Mouse (Mus musculus): Measurements from ENCODE around the gene Alad. TPM values are rescaled to one million over a fixed set of nuclear protein-coding genes. Genes with fewer than 3 reads are reported as not detected.
"Not testable (repeated sequence)": the region's sequence is repeated elsewhere in the genome, so short reads cannot be mapped to it uniquely, and the experiment has no call there.

Alad gene
- polyA plus RNA-seq, 1 experiment from 2014 or later, result 69.3 TPM

GRCm38 (mm10) chr4:62486162-62486696 is 33.5 kb downstream of the Alad start:
- Histone ChIP-seq H3K4me3 (ENCODE audit: control insufficient read depth in 1 of 2, insufficient read depth in 1 of 2, low read depth in 1 of 2, low read length in 2 of 2) (no peak overlapping the region), H3K36me3 (ENCODE audit: control insufficient read depth, insufficient read depth, low read length) (no peaks in the 10 kb centered on the region), H3K9me3 (ENCODE audit: control insufficient read depth, low read length) (no peaks in the 10 kb centered on the region), H3K9ac (ENCODE audit: low read length) (no peak overlapping the region), H3K27ac (replicated peaks in 1 of 2; ENCODE audit: control insufficient read depth in 1 of 2, insufficient read depth in 1 of 2, low read depth in 2 of 2, low read length in 2 of 2) (no peak overlapping the region), H3K4me1 (ENCODE audit: control insufficient read depth in 2 of 2, insufficient read depth in 2 of 2, low read length in 2 of 2) (no peaks in the 10 kb centered on the region; a peak in 1 of 4 replicates), H3K27me3 (ENCODE audit: control insufficient read depth, insufficient read depth, low read length) (no peaks in the 10 kb centered on the region), H3K4me2 (ENCODE audit: low read length) (no peak overlapping the region)
- 86% methylated on average over 15 of the region's 15 CpGs for WGBS
- no peak for ATAC-seq (ENCODE audit: insufficient number of reproducible peaks, insufficient read depth, low FRiP score, low read depth)

- H3K9ac ChIP-seq (ENCODE audit: low read length), result no peak overlapping the region
- H3K27ac ChIP-seq (replicated peaks in 1 of 2; ENCODE audit: control insufficient read depth in 1 of 2, insufficient read depth in 1 of 2, low read depth in 2 of 2, low read length in 2 of 2), result no peak overlapping the region
- no peak overlapping the region for H3K4me3 ChIP-seq (ENCODE audit: control insufficient read depth in 1 of 2, insufficient read depth in 1 of 2, low read depth in 1 of 2, low read length in 2 of 2)
- no peaks in the 10 kb centered on the region for H3K9me3 ChIP-seq (ENCODE audit: control insufficient read depth, low read length)
- no peaks in the 10 kb centered on the region for H3K27me3 ChIP-seq (ENCODE audit: control insufficient read depth, insufficient read depth, low read length)
- no peaks in the 10 kb centered on the region; a peak in 1 of 4 replicates for H3K4me1 ChIP-seq (ENCODE audit: control insufficient read depth in 2 of 2, insufficient read depth in 2 of 2, low read length in 2 of 2)
- no peak for ATAC-seq (ENCODE audit: insufficient number of reproducible peaks, insufficient read depth, low FRiP score, low read depth)
- 71% methylated on average over 8 of the region's 8 CpGs for WGBS
- H3K4me2 ChIP-seq (ENCODE audit: low read length), result no peak overlapping the region
- H3K36me3 ChIP-seq (ENCODE audit: control insufficient read depth, insufficient read depth, low read length), result no peaks in the 10 kb centered on the region
Measured at GRCm38 (mm10) chr4:62485450-62486161, 34.1 kb downstream of the Alad start.

- 76% methylated on average over 3 of the region's 3 CpGs for WGBS
- Histone ChIP-seq H3K27ac (replicated peaks in 1 of 2; ENCODE audit: control insufficient read depth in 1 of 2, insufficient read depth in 1 of 2, low read depth in 2 of 2, low read length in 2 of 2) (no peak overlapping the region), H3K27me3 (ENCODE audit: control insufficient read depth, insufficient read depth, low read length) (no peaks in the 10 kb centered on the region), H3K9ac (ENCODE audit: low read length) (no peak overlapping the region), H3K9me3 (ENCODE audit: control insufficient read depth, low read length) (no peaks in the 10 kb centered on the region), H3K4me2 (ENCODE audit: low read length) (no peak overlapping the region), H3K4me1 (ENCODE audit: control insufficient read depth in 2 of 2, insufficient read depth in 2 of 2, low read length in 2 of 2) (peaks cover 0 to under 1% of the 10 kb centered on the region in 2 experiments; a peak in 2 of 4 replicates), H3K36me3 (ENCODE audit: control insufficient read depth, insufficient read depth, low read length) (no peaks in the 10 kb centered on the region), H3K4me3 (ENCODE audit: control insufficient read depth in 1 of 2, insufficient read depth in 1 of 2, low read depth in 1 of 2, low read length in 2 of 2) (no peak overlapping the region)
- no peak for ATAC-seq (ENCODE audit: insufficient number of reproducible peaks, insufficient read depth, low FRiP score, low read depth)
Measured at GRCm38 (mm10) chr4:62484928-62485327, 34.8 kb downstream of the Alad start.

- H3K4me2 ChIP-seq (ENCODE audit: low read length), result 0 out of 2 replicates have a peak overlapping the region, but pooled peaks have one; percentile 92
- H3K4me3 ChIP-seq (ENCODE audit: control insufficient read depth in 1 of 2, insufficient read depth in 1 of 2, low read depth in 1 of 2, low read length in 2 of 2), result no peak overlapping the region
- H3K9me3 ChIP-seq (ENCODE audit: control insufficient read depth, low read length), result no peaks in the 10 kb centered on the region
- no peak overlapping the region for H3K9ac ChIP-seq (ENCODE audit: low read length)
- no peaks in the 10 kb centered on the region for H3K27me3 ChIP-seq (ENCODE audit: control insufficient read depth, insufficient read depth, low read length)
- peaks cover 0 to 7% of the 10 kb centered on the region in 2 experiments; a peak in 3 of 4 replicates for H3K4me1 ChIP-seq (ENCODE audit: control insufficient read depth in 2 of 2, insufficient read depth in 2 of 2, low read length in 2 of 2)
- no peaks in the 10 kb centered on the region for H3K36me3 ChIP-seq (ENCODE audit: control insufficient read depth, insufficient read depth, low read length)
- 36% methylated on average over 10 of the region's 10 CpGs for WGBS
- H3K27ac ChIP-seq (replicated peaks in 1 of 2; ENCODE audit: control insufficient read depth in 1 of 2, insufficient read depth in 1 of 2, low read depth in 2 of 2, low read length in 2 of 2), result no peak overlapping the region
- ATAC-seq (ENCODE audit: insufficient number of reproducible peaks, insufficient read depth, low FRiP score, low read depth), result no peak
Measured at GRCm38 (mm10) chr4:62480709-62481605, 38.8 kb downstream of the Alad start.

DNA sequence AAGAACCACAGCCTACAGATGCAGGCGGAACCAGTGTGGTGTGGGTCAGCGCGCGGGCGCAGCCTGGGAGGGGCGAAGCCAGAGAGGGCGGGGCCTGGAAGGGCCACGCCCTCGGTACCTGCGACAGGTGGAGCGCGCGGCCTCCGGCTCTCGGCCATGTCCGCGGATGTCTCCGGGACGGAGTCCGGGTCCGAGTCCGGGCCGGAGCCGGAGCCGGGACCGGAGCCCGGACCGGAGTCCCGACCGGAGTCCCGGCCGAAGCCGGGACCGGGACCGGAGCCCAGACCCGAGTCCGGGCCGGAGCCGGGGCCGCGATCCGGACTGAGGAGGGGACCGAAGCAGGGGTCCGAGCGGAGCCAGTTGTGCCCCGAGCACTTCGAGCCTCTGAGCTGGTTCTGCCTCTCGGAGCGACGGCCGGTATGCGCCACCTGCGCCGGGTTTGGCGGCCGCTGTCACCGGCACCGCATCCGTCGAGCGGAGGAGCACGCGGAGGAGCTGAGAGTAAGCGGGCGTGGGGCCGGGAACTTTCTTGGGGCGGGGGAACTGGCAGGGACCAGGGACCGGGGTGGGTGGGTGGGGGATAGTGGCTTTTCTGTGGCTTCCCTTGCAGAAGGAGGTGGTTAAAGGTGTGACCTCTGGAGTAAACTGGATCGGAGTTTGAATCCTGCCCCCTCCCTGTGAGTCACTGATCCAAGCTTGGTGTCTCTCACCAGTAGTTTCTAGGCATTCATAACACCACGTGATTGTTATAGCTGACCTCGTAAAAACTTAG is 39.6 kb downstream of the Alad start, which contains the start of gene Bspry:
Gene Bspry (plus strand): TSS at position 117 of the 772 bp plus-strand sequence.
- Histone ChIP-seq H3K4me1 (ENCODE audit: control insufficient read depth in 2 of 2, insufficient read depth in 2 of 2, low read length in 2 of 2) (peaks cover 0 to 7% of the 10 kb centered on the region in 2 experiments; a peak in 3 of 4 replicates), H3K4me2 (ENCODE audit: low read length) (peak within 1 kb of the TSS; percentile 92), H3K27me3 (ENCODE audit: control insufficient read depth, insufficient read depth, low read length) (no peaks in the 10 kb centered on the region), H3K9ac (ENCODE audit: low read length) (peak within 1 kb of the TSS; percentile 38; the same call in 1 of the 2 replicates), H3K36me3 (ENCODE audit: control insufficient read depth, insufficient read depth, low read length) (no peaks in the 10 kb centered on the region), H3K27ac (replicated peaks in 1 of 2; ENCODE audit: control insufficient read depth in 1 of 2, insufficient read depth in 1 of 2, low read depth in 2 of 2, low read length in 2 of 2) (no peak within 1 kb of the TSS), H3K9me3 (ENCODE audit: control insufficient read depth, low read length) (no peaks in the 10 kb centered on the region), H3K4me3 (ENCODE audit: control insufficient read depth in 1 of 2, insufficient read depth in 1 of 2, low read depth in 1 of 2, low read length in 2 of 2) (peak within 1 kb of the TSS; percentile 41 to 51)
- ATAC-seq (ENCODE audit: insufficient number of reproducible peaks, insufficient read depth, low FRiP score, low read depth), result peak; percentile 35
- 2% methylated on average over 70 of the region's 71 CpGs for WGBS

DNA sequence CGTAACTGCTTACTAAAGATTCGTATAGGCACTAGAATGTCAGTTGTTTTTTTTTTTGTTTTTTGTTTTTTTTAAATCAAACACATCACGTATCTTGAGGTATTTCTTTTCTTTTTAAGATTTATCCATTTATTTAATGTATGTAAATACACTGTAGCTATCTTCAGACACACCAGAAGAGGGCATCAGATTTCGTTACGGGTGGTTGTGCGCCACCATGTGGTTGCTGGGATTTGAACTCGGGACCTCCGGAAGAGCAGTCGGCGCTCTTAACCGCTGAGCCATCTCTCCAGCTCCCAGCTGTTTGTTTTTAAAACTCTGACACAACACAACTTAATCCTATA is 40.2 kb downstream of the Alad start:
- H3K9ac ChIP-seq (ENCODE audit: low read length); H3K27ac ChIP-seq (replicated peaks in 1 of 2; ENCODE audit: control insufficient read depth in 1 of 2, insufficient read depth in 1 of 2, low read depth in 2 of 2, low read length in 2 of 2); ATAC-seq (ENCODE audit: insufficient number of reproducible peaks, insufficient read depth, low FRiP score, low read depth); H3K36me3 ChIP-seq (ENCODE audit: control insufficient read depth, insufficient read depth, low read length); H3K9me3 ChIP-seq (ENCODE audit: control insufficient read depth, low read length); H3K27me3 ChIP-seq (ENCODE audit: control insufficient read depth, insufficient read depth, low read length); H3K4me1 ChIP-seq (ENCODE audit: control insufficient read depth in 2 of 2, insufficient read depth in 2 of 2, low read length in 2 of 2): not testable (repeated sequence)
- peak overlapping the region; percentile 92 for H3K4me2 ChIP-seq (ENCODE audit: low read length)
- H3K4me3 ChIP-seq (ENCODE audit: control insufficient read depth in 1 of 2, insufficient read depth in 1 of 2, low read depth in 1 of 2, low read length in 2 of 2), result peak overlapping the region; percentile 41 to 51
- WGBS, result 13% methylated on average over 11 of the region's 11 CpGs

Measured in heart, embryonic 14.5 days (tissue).